Mouse (Mus musculus): ENCODE measurements around the gene Olfr875. TPM values are rescaled to one million over a fixed set of nuclear protein-coding genes. Genes with fewer than 3 reads are reported as not detected.
"Not testable (repeated sequence)": the region's sequence is repeated elsewhere in the genome, so short reads cannot be mapped to it uniquely, and the experiment has no call there.

The Olfr875 gene
- not detected for total RNA-seq (2021)
- long read RNA-seq, experiment 1, result 0 reads
- long read RNA-seq, experiment 2, result 0 reads

DNA sequence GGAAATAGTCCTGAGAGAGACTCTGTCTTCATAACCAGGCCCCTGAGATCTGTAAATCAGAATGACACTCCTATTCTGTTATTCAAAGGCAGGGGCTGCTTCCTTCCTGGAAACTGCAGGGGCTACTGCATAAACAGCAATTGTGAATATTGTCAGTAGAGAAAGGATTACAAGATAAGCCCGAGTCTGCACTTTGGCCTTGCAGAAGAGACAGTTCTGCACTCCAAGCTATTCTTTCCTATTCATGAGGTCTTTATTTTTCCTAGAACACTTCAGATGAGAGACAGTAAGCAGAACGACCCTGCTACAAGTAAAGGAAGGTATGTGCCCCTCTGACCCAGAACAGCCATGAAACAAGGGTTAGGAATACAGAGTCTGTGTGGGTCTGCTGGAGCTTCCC is at the start of gene Olfr875:
TSS of gene Olfr875 (plus strand) at position 99 of the 400 bp plus-strand sequence.
- DNase-seq (ENCODE audit: low spot score in 2 of 2), result no peak
- intact Hi-C loops (cut with DNase I), result no loop called here

DNA sequence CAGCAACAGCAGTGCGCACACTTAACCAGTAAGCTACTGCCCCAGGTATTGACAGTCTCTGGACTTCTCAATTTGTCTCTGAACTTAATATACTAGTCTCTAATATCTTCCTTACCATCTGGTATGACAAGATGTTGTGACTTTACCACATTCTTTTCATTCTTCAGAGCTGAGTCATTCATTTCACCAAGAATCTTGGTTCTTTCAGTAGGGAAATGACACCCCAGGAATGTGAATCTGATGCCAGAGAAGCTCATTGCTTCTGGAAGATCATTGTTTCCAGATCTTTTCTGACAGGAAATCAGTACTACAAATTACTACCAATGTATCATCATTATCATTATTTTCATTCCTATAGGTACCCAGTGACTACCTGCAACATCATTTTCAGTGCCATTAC is 37.3 kb upstream of the Olfr875 start:
- intact Hi-C loops (cut with DNase I), result no loop called here
- DNase-seq (ENCODE audit: low spot score in 2 of 2), result no peak

DNA sequence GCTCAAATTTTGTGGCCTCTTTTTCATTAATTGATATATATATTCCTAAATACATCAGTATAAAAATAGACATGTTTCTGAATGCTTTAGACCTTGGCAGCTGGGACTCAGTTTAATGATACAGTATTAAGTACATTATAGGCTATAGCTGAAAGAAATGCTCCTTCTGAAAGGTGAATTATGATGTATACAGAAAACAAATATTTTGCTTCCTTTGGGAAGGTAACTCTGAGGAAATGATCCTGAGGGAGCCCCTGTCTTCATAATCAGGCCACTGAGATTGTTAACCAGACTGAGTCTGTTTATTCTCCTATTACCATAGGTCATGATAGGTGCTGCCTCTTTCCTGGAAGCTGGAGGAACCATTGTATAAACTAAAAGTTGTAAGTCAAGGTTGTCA is 26.9 kb upstream of the Olfr875 start, which contains the start of gene Olfr874:
TSS of gene Olfr874 (plus strand) at position 301 of the 400 bp plus-strand sequence.
- intact Hi-C loops (cut with DNase I), result no loop called here
- DNase-seq (ENCODE audit: low spot score in 2 of 2), result no peak

DNA sequence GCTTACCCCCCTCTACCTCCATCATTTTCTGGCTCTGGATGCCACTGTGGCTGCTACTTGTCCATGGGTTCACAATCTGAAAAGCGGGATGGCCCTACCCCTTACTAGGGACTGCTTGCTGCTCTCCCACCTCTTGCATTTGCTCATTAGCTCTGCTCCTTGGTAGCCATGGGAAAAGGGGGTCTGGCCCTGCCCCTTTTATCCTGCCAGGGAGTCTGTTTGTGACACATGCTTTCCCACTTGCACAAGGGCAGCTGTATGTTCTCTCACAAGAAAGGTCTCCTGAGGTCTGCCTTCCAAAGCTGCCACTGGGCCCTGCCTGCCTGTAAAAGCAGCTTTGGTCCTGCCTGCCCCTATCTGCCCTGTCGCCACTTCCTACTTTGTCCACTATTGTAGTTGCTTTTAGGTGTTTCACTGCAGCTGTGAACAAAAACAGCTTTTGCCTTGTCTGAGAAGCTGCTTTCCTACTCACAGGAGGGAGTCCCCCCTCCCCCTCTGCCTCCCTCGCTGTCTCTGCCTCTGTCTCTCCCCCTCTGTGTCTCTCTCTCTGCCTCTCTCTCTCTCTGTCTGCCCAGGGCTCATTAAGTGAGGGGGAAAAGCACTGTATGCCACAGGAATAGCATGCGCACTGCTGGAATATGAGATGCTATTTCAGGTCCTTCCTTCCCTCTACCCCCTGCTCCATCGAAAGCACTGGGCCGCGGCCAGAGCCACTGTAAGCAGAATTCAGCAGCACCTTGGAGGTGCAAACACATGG is 21.2 kb upstream of the Olfr875 start:
- intact Hi-C loops (cut with DNase I), result no loop called here
- peak; percentile 22 to 38 for DNase-seq (ENCODE audit: low spot score in 2 of 2)

DNA sequence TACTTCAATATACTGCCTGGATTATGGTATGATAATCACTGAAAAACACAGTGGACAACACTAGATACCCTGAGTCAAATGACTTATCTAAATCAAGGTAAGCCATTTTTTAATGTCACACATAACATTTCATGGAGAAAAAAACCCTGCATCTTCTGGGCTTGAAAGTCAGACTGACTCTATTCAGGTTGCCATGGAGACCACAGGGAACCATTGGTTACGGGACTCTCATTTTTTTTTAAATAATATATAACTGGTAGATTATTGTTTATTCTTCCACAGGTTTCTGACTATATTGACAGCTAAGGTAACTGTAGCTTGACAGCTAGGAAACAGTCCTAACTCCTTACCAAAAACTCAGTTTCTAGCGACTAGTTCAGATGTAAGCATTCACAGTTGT is 20.2 kb upstream of the Olfr875 start:
- intact Hi-C loops (cut with DNase I), result no loop called here
- DNase-seq (ENCODE audit: low spot score in 2 of 2), result peak in 1 of 2 experiments; percentile 18

DNA sequence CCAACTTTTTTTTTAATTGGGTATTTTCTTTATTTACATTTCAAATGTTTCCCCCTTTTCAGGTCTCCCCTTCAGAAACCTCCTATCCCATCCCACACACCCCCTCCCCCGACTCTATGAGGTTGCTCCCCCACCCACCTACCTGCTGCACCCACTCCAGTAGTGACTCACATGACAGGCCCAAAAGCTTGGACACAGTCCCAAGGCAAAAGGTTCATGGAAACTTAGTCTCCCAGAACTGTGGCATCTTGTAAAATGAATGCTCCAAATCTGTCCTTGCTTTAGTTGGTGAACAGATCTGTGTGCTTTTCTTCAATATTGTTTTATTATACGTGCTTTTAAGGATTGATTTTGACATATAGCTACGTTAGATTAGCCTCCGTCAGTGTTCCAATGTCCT is 19.7 kb upstream of the Olfr875 start:
- intact Hi-C loops (cut with DNase I), result no loop called here
- DNase-seq (ENCODE audit: low spot score in 2 of 2), result no peak

DNA sequence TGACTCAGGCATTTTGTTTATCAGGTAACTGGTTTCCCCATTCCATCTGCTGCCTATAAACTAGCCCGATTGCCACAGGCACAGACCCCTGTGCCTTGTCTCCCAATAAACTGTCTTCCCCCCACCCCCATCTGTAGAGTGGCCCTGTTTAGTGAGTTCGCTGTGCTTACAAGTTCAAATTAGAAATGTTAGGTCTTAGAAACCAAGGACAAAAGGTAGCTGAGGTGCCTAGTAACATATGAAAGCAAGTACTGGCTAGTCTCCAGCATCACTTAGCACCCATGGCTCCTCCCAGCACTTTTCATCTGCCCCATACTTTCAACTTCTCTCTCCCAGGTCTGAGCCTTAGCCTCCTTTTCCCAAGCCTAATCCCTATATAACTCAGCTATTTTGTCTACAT is 9.9 kb upstream of the Olfr875 start:
- intact Hi-C loops (cut with DNase I), result no loop called here
- no peak for DNase-seq (ENCODE audit: low spot score in 2 of 2)

DNA sequence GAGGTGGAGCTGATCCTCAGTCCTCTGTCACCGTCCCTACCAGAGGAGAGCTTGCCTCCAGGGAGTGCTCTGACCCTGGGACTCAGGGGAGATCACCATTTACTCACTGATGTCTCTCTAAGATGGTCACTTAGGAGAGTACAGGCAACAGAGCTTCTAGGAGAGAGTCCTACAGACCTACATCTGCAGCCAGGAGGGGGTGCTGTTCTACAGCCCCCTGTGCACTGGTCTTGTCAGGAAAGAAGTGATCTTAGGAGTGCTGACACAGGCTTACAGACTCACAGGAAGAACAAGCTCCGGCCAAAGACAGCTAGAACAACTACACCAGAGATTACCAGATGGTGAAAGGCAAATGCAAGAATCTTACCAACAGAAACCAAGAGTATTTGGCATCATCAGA is 9.1 kb upstream of the Olfr875 start:
- DNase-seq (ENCODE audit: low spot score in 2 of 2), result no peak
- intact Hi-C loops (cut with DNase I), result no loop called here

DNA sequence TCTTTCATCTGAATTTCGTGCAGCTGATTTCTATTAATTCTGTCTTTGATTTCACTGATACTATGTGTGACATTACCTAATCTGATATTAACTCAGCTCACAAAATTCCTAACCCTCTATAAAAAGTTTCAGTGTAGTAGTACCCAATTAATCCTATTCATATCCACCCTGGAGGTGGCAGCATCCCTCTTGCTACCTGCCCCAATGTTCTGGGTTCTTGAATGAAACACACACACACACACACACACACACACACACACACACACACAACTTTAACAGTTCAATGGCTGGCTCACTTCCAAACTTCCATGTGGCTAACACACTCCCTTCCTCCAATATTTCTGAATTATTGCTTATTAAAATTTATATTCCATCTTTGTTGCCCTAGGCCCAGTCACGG is 996 bp upstream of the Olfr875 start:
- no peak for DNase-seq (ENCODE audit: low spot score in 2 of 2)
- intact Hi-C loops (cut with DNase I), result no loop called here

DNA sequence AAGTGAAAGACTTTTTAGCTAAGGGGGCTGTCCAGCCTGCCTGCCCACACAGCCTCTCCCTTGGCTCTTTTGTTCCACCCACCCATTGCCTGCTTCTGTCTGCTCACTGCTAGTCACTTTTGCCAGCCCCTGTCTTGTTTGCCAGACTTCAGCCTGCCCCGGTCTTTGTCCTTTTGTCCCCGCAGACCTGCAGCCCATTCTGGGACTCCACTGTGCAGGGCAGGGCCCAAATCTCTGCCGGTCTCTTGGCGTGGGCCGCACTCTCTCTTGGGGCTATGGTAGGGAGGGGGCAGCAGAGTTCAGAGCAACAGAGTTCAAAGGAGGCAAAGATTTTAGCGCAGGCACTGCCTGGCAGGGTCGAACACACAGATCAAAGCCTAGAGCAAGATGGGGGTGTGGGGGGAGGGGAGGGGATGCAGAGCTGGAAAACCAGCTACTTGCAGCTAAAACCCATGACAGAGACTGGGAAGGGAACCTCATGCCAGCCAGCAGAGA is 11.2 kb downstream of the Olfr875 start:
- DNase-seq (ENCODE audit: low spot score in 2 of 2), result peak; percentile 8 to 9

DNA sequence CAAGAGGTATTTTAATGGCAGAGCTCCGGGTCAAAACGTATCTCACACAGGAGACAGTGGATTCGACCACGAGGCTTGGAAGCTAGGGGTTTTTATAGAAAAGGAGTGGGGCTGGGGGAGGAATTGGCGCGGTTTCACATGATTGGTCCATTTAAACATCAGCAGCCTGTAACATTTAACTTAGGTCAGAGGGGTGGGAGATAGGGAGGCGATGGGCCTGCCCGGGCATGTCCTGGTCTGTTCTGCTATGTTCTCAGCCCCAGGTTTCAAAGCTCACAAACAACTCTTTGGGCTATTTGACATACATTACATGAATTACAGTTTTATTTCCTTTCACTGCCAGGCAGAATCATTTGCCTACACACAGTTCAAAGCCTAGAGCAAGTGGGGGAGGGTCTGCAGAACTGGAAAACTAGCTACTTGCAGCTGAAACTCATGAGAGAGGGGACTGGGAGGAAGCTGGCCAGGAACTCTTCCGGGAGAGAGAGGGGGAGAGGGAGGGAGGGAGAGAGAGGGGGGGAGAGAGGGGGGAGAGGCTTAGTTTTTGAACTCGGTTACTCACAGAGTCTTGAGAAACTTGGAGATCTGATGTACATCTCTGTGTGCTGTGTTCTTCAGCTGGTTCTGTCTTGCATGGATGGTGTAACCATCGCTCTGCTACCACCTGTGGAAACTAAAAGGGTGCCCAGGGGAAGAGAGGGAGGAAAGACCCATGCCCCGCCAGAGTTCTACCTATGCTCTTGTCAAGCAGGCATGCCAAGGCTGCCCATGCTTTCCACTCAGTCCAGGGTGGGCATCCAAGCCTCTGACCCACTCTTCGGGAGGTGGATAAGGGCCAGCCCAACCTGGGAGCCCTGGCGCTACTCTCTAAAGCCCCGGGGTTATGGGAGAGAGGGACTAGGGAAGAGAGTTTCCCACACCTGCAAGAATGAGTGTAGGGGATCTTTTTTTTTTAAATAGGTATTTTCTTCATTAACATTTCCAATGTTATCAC is 12.0 kb downstream of the Olfr875 start:
- DNase-seq (ENCODE audit: low spot score in 2 of 2); intact Hi-C loops (cut with DNase I): not testable (repeated sequence)

More for the DNA sequence above, 11.2 kb downstream of the Olfr875 start:
- intact Hi-C loops (cut with DNase I), result no loop called here

DNA sequence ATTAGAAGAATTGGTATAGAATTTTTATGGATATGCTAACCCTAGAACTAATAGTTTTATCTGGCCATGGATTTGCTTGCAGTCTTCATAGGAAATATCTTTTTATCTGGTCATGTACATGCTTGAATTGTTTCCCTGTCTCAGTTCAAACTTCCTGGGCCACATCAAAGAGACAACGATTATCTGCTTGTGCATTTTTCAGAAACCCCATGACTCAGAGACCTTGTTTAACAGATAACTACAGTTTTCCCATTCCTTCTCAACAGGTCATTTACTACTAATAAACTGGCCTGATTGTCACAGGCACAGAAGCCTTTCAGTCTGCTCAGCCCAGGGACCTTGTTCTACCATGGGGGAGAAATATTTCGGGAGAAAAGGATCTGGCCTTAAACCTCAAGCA is 14.8 kb downstream of the Olfr875 start:
- intact Hi-C loops (cut with DNase I), result no loop called here
- DNase-seq (ENCODE audit: low spot score in 2 of 2), result no peak

DNA sequence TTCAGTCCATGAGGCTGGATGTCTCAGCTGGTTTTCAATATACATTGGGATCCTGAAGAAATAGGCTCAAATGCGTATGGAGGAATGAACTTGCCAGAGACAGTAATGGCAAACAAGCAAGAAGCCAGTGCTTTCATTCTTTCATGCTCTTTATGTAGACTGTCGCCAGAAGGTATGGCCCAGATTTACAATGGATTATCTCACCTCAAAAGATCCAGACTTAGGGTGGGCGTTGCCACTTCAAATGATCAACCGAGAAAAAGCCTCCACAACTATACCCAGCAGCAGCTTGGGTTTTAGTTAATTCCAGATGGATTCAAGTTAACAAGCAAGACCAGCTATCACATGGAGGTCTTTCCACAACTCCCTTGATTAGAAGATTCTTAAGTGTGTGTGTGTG is 30.4 kb downstream of the Olfr875 start:
- peak in 1 of 2 experiments; percentile 28 for DNase-seq (ENCODE audit: low spot score in 2 of 2)
- intact Hi-C loops (cut with DNase I), result no loop called here

DNA sequence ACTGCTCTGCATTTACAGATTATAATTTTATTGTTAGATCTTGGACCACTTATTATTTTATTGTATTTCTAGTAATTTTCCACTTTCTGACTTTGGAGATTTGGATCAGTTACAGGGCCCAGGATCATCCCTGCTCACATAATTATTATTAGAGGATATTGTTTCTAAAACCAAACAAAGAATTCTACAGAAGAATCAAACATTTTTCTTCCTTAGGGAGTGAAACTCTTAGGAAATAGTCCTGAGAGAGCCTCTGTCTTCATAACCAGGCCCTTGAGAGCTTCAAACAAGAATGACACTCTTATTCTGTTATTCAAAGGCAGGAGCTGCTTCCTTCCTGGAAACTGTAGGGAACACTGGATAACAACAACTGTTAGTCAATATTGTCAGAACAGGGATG is 31.1 kb downstream of the Olfr875 start, which contains the start of gene Olfr876:
TSS of gene Olfr876 (plus strand) at position 301 of the 400 bp plus-strand sequence.
- DNase-seq (ENCODE audit: low spot score in 2 of 2), result no peak
- intact Hi-C loops (cut with DNase I), result no loop called here

DNA sequence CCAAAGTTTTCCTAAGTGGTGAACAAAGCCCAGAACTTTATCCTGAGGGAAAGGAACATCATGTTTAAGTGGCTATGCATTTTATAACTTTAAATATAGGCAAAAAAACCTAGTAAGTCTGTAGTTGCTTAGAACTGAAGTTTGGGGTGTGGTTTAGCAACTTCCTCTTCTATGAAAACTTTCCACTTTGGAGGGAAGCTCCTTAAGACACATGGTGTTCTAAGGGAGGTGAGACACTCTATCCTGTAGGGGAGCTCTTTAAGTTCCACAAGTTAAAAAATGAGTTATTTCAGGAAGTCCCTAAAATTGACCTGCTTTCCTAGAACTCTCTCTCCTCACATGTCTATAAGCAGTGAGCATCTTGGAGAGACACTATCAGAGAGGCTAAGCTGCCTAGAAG is 35.6 kb downstream of the Olfr875 start:
- intact Hi-C loops (cut with DNase I), result no loop called here
- no peak for DNase-seq (ENCODE audit: low spot score in 2 of 2)

DNA sequence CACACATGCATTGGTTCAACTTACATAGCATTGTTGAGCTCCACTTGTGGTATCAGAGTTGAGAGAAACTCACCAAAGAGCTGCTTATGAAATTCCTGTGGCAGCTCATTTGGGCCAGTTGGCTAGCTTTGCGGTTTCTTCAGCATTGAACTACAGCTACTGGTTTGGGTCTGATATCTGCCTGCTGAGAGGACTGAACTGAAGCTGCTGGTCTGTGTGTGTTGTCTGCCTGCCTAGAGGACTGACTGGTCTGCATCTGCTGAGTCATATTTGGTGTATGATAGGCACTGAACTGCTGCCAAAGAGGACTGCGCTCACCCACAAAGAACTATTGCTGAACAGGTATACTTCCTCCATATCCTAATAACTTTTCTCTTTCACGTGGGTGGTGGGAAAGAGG is 36.8 kb downstream of the Olfr875 start:
- intact Hi-C loops (cut with DNase I), result no loop called here
- no peak for DNase-seq (ENCODE audit: low spot score in 2 of 2)

DNA sequence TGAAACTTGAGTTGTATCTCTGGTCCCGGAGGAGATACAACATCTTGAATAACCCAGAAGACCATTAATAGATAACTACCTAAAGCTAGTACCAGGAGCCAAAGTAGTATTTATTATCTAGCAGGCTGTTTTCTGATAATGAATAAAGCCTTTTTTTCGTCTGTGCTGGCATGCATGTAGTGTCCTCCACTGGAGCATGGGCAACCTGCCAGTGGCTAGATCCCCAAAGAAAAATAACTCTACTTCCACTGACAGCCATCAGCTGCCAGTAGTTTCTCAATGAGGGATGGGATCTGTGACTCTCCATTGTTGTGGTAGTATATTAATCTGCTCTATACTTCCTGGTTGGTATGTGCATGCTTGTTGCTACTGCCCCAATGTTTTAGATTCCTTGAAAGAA is 37.3 kb downstream of the Olfr875 start:
- DNase-seq (ENCODE audit: low spot score in 2 of 2), result no peak

DNA sequence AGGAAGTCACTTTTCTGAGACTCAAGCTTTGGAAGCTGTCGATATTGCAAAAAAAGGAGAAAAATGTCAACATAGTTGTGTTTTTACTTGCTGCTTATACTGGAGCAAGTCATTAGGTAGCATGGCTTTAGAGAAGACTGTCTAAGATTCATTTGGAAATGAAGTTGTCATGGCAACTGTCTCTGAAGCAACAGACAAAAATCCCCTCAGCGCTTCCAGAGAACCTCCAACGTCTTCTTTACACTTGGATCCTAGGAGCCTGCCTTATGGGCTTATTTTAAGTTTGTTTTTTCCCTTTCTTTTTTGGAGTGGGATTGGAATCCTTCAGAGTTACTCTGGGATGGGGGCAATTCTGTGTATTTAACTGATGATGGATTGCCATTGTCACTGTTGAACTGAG is 43.0 kb downstream of the Olfr875 start:
- peak; percentile 60 to 83 for DNase-seq (ENCODE audit: low spot score in 2 of 2)
- intact Hi-C loops (cut with DNase I), result loop anchor here (10.0 kb wide), 2 partner anchors 140 to 260 kb away; partner anchors contain the start of genes Nrgn and Siae

More for the DNA sequence above, 37.3 kb downstream of the Olfr875 start:
- intact Hi-C loops (cut with DNase I), result no loop called here

Data from left cerebral cortex, postnatal 14 days (tissue).